Mouse (Mus musculus) lung, postnatal 0 days (tissue): ENCODE measurements at regions not wholly inside any gene's neighbourhood (a gene's known extent, or its start where the extent isn't known, plus 50 kb on each side); places are given as distances from the start of the nearest gene placed in this dataset.

Experiments
- ATAC-seq: fragments of 200-750 bp; cut with Nextera tagmentation; 2 replicates; pipeline ENCODE4 v1.8.0; 2017; ENCODE audit warnings: moderate library complexity
- DNase-seq: peaks from one replicate; pipeline ENCODE4 v3.0.0-alpha.2; 2016; ENCODE audit warnings: low spot score
- H3K27ac ChIP-seq: fragments of 300-500 bp; sonication (generic); 2 replicates; pipeline ENCODE4 v1.5.1; 2014; ENCODE audit warnings: antibody characterized with exemption, mild to moderate bottlenecking, low read length, mixed read lengths
- H3K27me3 ChIP-seq: fragments of 300-500 bp; sonication (generic); replicated peaks from 2 replicates; pipeline ENCODE4 v1.6.1; 2014; ENCODE audit warnings: low read length, mixed read lengths; ENCODE audit not compliant: insufficient read depth
- H3K36me3 ChIP-seq: fragments of 300-500 bp; sonication (generic); 2 replicates; pipeline ENCODE4 v1.6.1; 2014; ENCODE audit warnings: low read length, mixed read lengths; ENCODE audit not compliant: insufficient read depth
- H3K4me1 ChIP-seq: fragments of 300-500 bp; sonication (generic); 2 replicates; pipeline ENCODE4 v1.6.1; 2014; ENCODE audit warnings: antibody characterized with exemption, low read depth, low read length, mixed read lengths; ENCODE audit not compliant: insufficient read depth
- H3K4me2 ChIP-seq: fragments of 300-500 bp; sonication (generic); replicated peaks from 2 replicates; pipeline ENCODE4 v1.6.1; 2014; ENCODE audit warnings: low read depth, mild to moderate bottlenecking, low read length, moderate library complexity, mixed read lengths
- H3K4me3 ChIP-seq: fragments of 300-500 bp; sonication (generic); 2 replicates; pipeline ENCODE4 v1.5.1; 2014; ENCODE audit warnings: low read depth, low read length
- H3K9ac ChIP-seq: fragments of 300-500 bp; sonication (generic); replicated peaks from 2 replicates; pipeline ENCODE4 v1.6.1; 2014; ENCODE audit warnings: low read depth, mild to moderate bottlenecking
- H3K9me3 ChIP-seq: fragments of 300-500 bp; sonication (generic); 2 replicates; pipeline ENCODE4 v1.6.1; 2016; ENCODE audit warnings: low read length, mixed read lengths
- CTCF ChIP-seq: IDR thresholded peaks from 2 replicates; pipeline ENCODE4 v1.5.1; 2016; ENCODE audit warnings: antibody characterized with exemption, mild to moderate bottlenecking
- EP300 ChIP-seq: IDR thresholded peaks from 2 replicates; pipeline ENCODE4 v1.6.1; 2016; ENCODE audit warnings: antibody characterized with exemption, mild to moderate bottlenecking, control low read depth
- WGBS: fragments of 180-500 bp; shearing (Covaris S2); extraction: QIAGEN DNeasy Blood & Tissue Kit; methylation state at CpG from one replicate; pipeline ENCODE4 v1.1.7; 2014; 5-methylcytosine and 5-hydroxymethylcytosine counted together

DNA sequence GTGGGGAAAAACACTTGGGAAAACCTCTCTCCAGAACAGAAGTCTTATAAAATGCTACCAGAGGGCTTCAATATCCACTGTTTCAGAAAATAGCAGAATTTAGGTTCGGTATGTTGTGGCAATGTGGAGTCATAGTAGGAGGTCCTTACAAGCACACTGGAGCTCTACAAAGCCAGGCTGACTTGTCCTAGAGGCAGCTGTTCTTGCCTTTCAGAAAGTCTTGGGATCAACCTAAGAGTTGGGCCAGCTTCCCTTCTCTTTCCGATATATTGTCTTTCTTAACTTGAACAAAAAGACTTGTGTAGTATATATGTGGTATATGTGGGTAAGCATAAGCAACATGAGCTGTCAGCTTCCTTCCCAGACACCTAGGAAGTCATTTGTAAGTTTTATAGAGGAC is 251.8 kb upstream of the Nrp1 start:
- H3K9ac ChIP-seq = no peak overlapping the region
- H3K9me3 ChIP-seq = no peaks in the 10 kb centered on the region
- H3K4me3 ChIP-seq = no peak overlapping the region
- H3K4me1 ChIP-seq = no peaks in the 10 kb centered on the region
- TF ChIP-seq CTCF = no peak
- TF ChIP-seq EP300 = no peak
- no peaks in the 10 kb centered on the region for H3K36me3 ChIP-seq
- H3K27me3 ChIP-seq = no peaks in the 10 kb centered on the region
- 93% methylated on average over 2 of the region's 2 CpGs for WGBS
- ATAC-seq (no peak), DNase-seq (no peak)
- no peak overlapping the region for H3K27ac ChIP-seq
- no peak overlapping the region for H3K4me2 ChIP-seq

DNA sequence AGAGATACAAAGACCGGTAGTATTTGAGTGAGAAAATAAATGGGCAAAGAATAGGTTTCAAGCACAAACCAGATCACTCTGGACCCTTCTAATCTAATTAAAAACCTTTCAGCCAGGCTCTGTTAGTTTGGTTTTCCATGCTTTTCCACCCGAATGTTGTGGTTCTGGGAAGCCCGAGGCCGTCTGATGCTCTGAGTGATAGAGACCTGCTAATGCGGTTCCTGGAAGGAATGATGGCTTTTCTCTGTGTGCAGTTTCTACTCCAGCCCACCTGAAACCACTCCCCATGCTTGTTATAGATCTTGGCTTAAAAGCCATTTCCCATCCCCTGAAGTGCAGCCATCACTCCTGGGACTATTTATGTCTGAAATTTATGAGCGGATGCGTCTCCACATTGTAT is 251.4 kb upstream of the Nrp1 start:
- Histone ChIP-seq H3K9ac (no peak overlapping the region), H3K9me3 (no peaks in the 10 kb centered on the region), H3K4me2 (no peak overlapping the region), H3K36me3 (no peaks in the 10 kb centered on the region), H3K27me3 (no peaks in the 10 kb centered on the region), H3K4me1 (no peaks in the 10 kb centered on the region), H3K27ac (no peak overlapping the region), H3K4me3 (no peak overlapping the region)
- no peak for DNase-seq
- WGBS = 88% methylated on average over 7 of the region's 7 CpGs
- no peak for ATAC-seq
- TF ChIP-seq EP300 (no peak), CTCF (no peak)

DNA sequence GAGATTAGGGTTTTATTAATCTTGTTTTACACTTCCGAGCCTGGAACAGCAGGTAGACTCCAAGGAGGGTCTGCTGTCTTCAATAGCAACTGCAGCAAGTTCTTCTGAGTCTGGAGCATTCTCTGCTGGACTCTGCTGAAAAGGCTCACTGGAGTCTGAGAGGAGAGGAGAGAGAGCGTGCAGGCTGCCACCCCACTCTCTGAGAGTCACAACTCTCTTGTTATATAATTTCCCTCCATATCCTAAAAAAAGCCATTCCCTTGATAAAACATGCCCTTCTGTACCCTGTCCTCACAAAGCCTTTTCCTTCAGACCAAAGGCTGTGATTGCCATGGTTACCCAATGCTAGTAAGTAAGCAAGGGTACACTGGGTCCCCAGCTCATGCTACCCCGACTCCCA is 249.4 kb upstream of the Nrp1 start:
- TF ChIP-seq EP300 (no peak), CTCF (no peak)
- Histone ChIP-seq H3K4me1 (no peaks in the 10 kb centered on the region), H3K9me3 (no peaks in the 10 kb centered on the region), H3K36me3 (no peaks in the 10 kb centered on the region), H3K27me3 (no peaks in the 10 kb centered on the region), H3K27ac (no peak overlapping the region), H3K9ac (no peak overlapping the region), H3K4me3 (no peak overlapping the region), H3K4me2 (no peak overlapping the region)
- DNase-seq (no peak), ATAC-seq (no peak)
- 66% methylated on average over 3 of the region's 3 CpGs for WGBS

DNA sequence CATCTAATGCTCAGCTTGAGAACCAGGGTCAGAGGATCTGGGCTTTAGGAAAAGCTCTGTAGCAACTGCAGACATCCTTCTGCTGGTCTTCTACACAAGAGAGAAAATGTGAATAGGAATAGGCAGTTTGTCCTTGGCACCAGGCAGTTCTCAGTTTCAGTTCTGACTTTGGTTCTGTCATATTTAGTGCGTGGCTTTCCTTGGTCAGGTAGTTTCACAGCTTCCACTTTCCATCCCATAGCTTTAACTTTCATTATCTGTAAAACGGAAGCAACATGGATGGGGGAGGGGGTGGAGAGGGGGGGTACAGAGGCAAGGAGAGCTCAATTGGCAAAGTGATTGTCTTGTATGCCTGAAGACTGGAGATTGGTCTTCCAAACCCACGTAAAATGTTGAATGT is 247.3 kb upstream of the Nrp1 start:
- no peak for ATAC-seq
- Histone ChIP-seq H3K9ac (no peak overlapping the region), H3K27ac (no peak overlapping the region), H3K4me3 (no peak overlapping the region), H3K27me3 (no peaks in the 10 kb centered on the region), H3K4me1 (no peaks in the 10 kb centered on the region), H3K36me3 (no peaks in the 10 kb centered on the region), H3K9me3 (no peaks in the 10 kb centered on the region), H3K4me2 (no peak overlapping the region)
- WGBS = 76% methylated on average over 3 of the region's 3 CpGs
- DNase-seq = no peak
- no peak for TF ChIP-seq CTCF
- no peak for TF ChIP-seq EP300

DNA sequence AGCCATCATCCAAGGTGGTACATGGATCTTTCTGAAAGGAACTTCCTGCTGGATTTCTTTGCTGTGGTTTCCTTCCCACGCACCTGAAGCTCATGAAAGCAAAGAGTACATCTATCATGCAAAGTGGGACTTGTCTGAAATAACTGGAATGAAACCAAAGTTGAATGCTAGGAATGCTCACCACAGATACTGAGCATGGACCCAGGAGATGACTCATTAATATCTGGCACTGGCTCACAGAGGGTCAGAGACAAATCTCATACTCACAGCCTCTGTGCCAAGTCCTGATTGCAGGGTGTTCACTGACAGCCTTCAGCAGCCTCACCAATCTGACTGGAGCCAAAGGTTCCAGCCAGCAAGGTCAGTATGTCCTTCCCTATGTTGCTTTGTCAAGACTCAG is 245.3 kb upstream of the Nrp1 start:
- H3K9me3 ChIP-seq = no peaks in the 10 kb centered on the region
- DNase-seq = peak; percentile 56
- TF ChIP-seq EP300 (no peak), CTCF (no peak)
- H3K4me1 ChIP-seq = no peaks in the 10 kb centered on the region
- H3K27me3 ChIP-seq = no peaks in the 10 kb centered on the region
- H3K4me2 ChIP-seq = no peak overlapping the region
- H3K36me3 ChIP-seq = no peaks in the 10 kb centered on the region
- H3K27ac ChIP-seq = no peak overlapping the region
- no peak overlapping the region for H3K9ac ChIP-seq
- peak; percentile 59 for ATAC-seq
- H3K4me3 ChIP-seq = no peak overlapping the region
- 38% methylated on average over 1 of the region's 1 CpGs for WGBS

DNA sequence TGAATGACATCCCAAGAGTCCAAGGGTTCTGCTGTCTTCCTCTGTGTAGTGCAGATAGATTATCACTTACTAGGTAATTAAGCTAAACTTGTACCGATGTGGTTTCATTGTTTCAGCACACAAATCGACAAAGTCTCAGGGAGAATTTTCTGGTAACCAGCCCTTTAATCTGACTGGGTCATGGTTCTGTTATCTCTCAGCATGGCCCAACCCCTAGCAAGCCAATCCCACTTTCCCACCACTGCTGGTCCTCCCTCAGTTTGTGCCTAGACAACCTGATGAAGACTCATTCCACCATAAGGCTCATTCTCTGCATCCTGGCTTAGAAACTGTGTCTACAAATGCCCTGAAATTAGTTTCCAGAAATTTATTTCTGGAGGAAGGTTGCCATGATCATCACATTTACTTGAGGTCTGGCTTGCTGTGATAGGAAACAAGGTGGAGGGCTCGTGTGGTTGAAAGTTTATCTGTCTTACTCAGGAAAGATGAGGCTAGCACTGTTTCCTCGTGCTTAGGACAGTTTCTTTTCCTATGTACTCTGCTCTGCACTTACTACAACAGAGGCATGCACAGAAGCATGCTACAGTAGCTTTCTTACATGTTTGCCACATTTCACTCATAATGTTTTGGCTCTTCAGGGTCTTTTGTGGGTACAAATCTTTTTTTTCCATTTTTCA is 217.0 kb upstream of the Nrp1 start:
- H3K9ac ChIP-seq = no peak overlapping the region
- H3K27me3 ChIP-seq = no peaks in the 10 kb centered on the region
- DNase-seq (no peak), ATAC-seq (no peak)
- H3K4me2 ChIP-seq = no peak overlapping the region
- TF ChIP-seq CTCF (no peak), EP300 (no peak)
- no peaks in the 10 kb centered on the region for H3K4me1 ChIP-seq
- H3K9me3 ChIP-seq = no peaks in the 10 kb centered on the region
- H3K4me3 ChIP-seq = no peak overlapping the region
- H3K36me3 ChIP-seq = no peaks in the 10 kb centered on the region
- H3K27ac ChIP-seq = no peak overlapping the region
- WGBS = 81% methylated on average over 4 of the region's 4 CpGs
